Mouse (Mus musculus): ENCODE results near the gene Stard8. TPM values are rescaled to one million over a fixed set of nuclear protein-coding genes. Genes with fewer than 3 reads are reported as not detected.

The Stard8 gene
- polyA plus RNA-seq (2012; rRNA removed), result 2.2 and 2.7 TPM in 2 replicates
- polyA plus RNA-seq (2014; fragmentation: Nextera tagmentation; extraction: Ambion mirVana), result 2.0 TPM in 2 replicates

DNA sequence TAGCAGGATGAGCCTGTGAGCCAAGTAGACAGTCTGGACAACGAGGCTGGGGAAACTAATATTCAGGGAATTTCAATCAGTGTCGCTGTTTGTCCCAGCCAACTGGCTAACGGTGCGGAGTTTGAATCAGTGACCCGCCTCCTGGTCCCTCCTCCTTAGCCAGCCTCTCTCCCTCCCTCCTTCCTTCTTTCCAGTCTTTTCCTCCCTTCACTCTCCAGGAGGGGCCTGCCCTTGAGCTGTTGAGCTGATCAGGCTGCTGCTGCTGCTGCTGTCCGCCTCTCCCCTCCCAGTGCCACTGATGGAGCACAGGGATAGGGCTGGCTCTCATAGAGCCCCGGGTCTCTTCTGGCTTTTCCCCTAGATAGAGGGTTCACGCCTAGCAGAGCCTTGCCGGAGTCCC, at the start of gene Stard8:
TSS of gene Stard8 (plus strand) at position 203 of the 400 bp plus-strand sequence.
- no peak for ATAC-seq (ENCODE audit: insufficient read depth)
- H3K27me3 ChIP-seq (ENCODE audit: control insufficient read depth, insufficient read depth, low read length), result no peaks in the 10 kb centered on the region

DNA sequence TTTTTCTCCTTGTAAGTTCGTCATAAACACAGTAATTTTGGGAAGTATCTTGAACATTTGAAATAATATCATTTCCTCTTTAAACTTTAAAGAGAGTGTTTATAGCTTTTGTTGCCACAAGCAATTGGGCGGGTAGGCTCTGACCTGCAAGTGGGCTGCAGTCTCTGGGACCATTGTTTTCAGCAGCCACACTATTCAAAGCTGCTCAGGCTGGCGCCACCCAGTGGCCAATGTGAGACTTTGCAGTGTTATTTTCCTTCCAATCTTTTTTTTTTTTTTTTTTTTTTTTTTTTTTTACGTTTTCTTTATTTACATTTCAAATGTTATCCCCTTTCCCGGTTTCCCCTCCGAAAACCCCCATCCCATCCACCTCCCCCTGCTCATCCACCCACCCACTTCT, 49.1 kb upstream of the Stard8 start:
- no peaks in the 10 kb centered on the region for H3K9me3 ChIP-seq (ENCODE audit: control insufficient read depth, low read length)
- ATAC-seq (ENCODE audit: insufficient read depth), result no peak
- WGBS (ENCODE audit: insufficient replicate concordance), result 10% methylated on average over 6 of the region's 6 CpGs

More for the DNA sequence above, at the start of gene Stard8:
- H3K4me1 ChIP-seq (replicated peaks; ENCODE audit: control insufficient read depth in 2 of 2, insufficient read depth in 2 of 2, low read length in 1 of 2), result no peaks in the 10 kb centered on the region
- WGBS (ENCODE audit: insufficient replicate concordance), result 60% methylated on average over 9 of the region's 9 CpGs
- no peak for DNase-seq (ENCODE audit: low read depth in 3 of 3, low spot score in 3 of 3)
- H3K36me3 ChIP-seq (replicated peaks; ENCODE audit: control insufficient read depth, insufficient read depth, low read depth), result no peaks in the 10 kb centered on the region
- TF ChIP-seq EP300 (IDR thresholded peaks at IDR 0.05; ENCODE audit: low read depth) (no peak), CTCF (IDR thresholded peaks at IDR 0.05; ENCODE audit: low read depth) (no peak)
- H3K9ac ChIP-seq (replicated peaks), result no peak within 1 kb of the TSS
- H3K27ac ChIP-seq, result no peak within 1 kb of the TSS
- no peaks in the 10 kb centered on the region for H3K9me3 ChIP-seq (ENCODE audit: control insufficient read depth, low read length)
- H3K4me2 ChIP-seq (ENCODE audit: low read depth), result no peak within 1 kb of the TSS
- H3K4me3 ChIP-seq (ENCODE audit: insufficient read depth in 1 of 2, low read depth in 2 of 2, low read length in 2 of 2), result no peak within 1 kb of the TSS

DNA sequence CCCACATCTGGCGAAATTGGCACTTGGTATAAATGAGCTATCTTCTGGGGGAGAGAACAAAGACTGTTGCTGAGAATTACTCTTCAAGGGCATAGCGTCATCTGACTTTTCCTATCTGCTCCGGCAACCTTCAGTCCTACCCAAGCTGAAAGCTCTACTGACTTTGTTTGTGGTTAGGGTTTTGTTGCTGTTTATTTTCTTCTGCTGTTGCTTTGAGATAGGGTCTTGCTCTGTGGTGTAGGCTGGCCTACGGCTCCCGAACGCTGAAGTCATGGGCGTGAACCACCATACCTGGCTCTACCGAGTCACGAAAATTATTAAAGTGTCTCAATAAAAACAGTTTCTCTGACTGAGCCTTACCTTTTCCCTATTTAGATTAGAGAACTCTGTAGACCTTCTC, 44.8 kb upstream of the Stard8 start:
- no peak overlapping the region for H3K9ac ChIP-seq (replicated peaks)
- ATAC-seq (ENCODE audit: insufficient read depth) (peak; percentile 66; the same call in 1 of the 2 replicates), DNase-seq (ENCODE audit: low read depth in 3 of 3, low spot score in 3 of 3) (no peak)
- H3K4me3 ChIP-seq (ENCODE audit: insufficient read depth in 1 of 2, low read depth in 2 of 2, low read length in 2 of 2), result no peak overlapping the region
- peaks cover 0 to 8% of the 10 kb centered on the region in 2 experiments; a peak in 2 of 4 replicates for H3K4me1 ChIP-seq (replicated peaks; ENCODE audit: control insufficient read depth in 2 of 2, insufficient read depth in 2 of 2, low read length in 1 of 2)
- H3K27ac ChIP-seq, result no peak overlapping the region
- no peak overlapping the region for H3K4me2 ChIP-seq (ENCODE audit: low read depth)
- WGBS (ENCODE audit: insufficient replicate concordance), result 50% methylated on average over 9 of the region's 9 CpGs
- H3K36me3 ChIP-seq (replicated peaks; ENCODE audit: control insufficient read depth, insufficient read depth, low read depth), result no peaks in the 10 kb centered on the region
- H3K9me3 ChIP-seq (ENCODE audit: control insufficient read depth, low read length), result no peaks in the 10 kb centered on the region
- no peaks in the 10 kb centered on the region for H3K27me3 ChIP-seq (ENCODE audit: control insufficient read depth, insufficient read depth, low read length)
- TF ChIP-seq EP300 (IDR thresholded peaks at IDR 0.05; ENCODE audit: low read depth), result no peak
- no peak for TF ChIP-seq CTCF (IDR thresholded peaks at IDR 0.05; ENCODE audit: low read depth)

More for the DNA sequence above, 49.1 kb upstream of the Stard8 start:
- no peaks in the 10 kb centered on the region for H3K36me3 ChIP-seq (replicated peaks; ENCODE audit: control insufficient read depth, insufficient read depth, low read depth)
- H3K4me3 ChIP-seq (ENCODE audit: insufficient read depth in 1 of 2, low read depth in 2 of 2, low read length in 2 of 2), result no peak overlapping the region
- H3K4me1 ChIP-seq (replicated peaks; ENCODE audit: control insufficient read depth in 2 of 2, insufficient read depth in 2 of 2, low read length in 1 of 2), result peaks cover 0 to 4% of the 10 kb centered on the region in 2 experiments; a peak in 2 of 4 replicates
- H3K27me3 ChIP-seq (ENCODE audit: control insufficient read depth, insufficient read depth, low read length), result no peaks in the 10 kb centered on the region
- peak; percentile 74 for TF ChIP-seq CTCF (IDR thresholded peaks at IDR 0.05; ENCODE audit: low read depth)
- no peak for TF ChIP-seq EP300 (IDR thresholded peaks at IDR 0.05; ENCODE audit: low read depth)
- H3K27ac ChIP-seq, result no peak overlapping the region
- peak in 1 of 3 experiments; percentile 15 for DNase-seq (ENCODE audit: low read depth in 3 of 3, low spot score in 3 of 3)
- no peak overlapping the region for H3K4me2 ChIP-seq (ENCODE audit: low read depth)
- H3K9ac ChIP-seq (replicated peaks), result no peak overlapping the region

DNA sequence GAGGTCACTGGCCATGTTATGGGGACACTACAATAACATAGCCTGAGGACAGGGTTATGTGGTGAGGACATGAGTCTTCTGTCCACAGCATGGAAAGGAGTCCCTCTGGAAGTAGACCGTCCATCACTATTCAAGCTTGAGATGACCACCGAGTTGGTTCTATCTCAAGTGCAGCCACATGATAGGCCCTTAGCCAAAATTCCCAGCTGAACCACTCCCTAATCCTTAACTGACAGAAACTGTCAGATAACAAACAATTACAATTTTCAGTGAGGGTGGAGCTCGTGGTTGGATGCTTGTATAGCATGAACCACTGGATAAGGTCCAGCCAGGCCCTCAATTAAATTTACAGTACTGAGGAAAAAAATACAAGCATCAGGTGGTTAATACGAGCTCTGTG, 44.0 kb upstream of the Stard8 start:
- no peak for ATAC-seq (ENCODE audit: insufficient read depth)
- H3K4me3 ChIP-seq (ENCODE audit: insufficient read depth in 1 of 2, low read depth in 2 of 2, low read length in 2 of 2), result no peak overlapping the region

DNA sequence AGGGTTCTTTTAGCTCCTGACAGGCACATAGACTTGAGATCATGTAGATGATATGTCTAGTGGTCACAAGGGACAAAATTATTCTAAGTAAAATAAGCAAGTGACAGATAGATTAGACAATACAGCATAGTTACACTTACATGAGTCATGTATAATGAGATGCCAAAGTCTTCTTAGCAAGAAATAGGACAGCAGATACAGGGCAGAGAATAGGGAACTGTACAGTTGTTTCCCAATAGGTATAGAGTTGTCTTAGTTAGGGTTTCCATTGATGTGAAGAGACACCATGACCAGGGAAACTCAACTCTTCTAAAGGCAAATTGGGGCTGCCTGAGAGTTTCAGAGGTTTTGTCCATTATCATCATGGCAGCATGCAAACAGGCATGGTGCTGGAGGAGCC, 39.3 kb upstream of the Stard8 start:
- H3K4me3 ChIP-seq (ENCODE audit: insufficient read depth in 1 of 2, low read depth in 2 of 2, low read length in 2 of 2), result no peak overlapping the region

More for the DNA sequence above, 44.0 kb upstream of the Stard8 start:
- WGBS (ENCODE audit: insufficient replicate concordance), result 25% methylated on average over 4 of the region's 4 CpGs
- H3K36me3 ChIP-seq (replicated peaks; ENCODE audit: control insufficient read depth, insufficient read depth, low read depth), result no peaks in the 10 kb centered on the region
- peaks cover 0 to 8% of the 10 kb centered on the region in 2 experiments; a peak in 2 of 4 replicates for H3K4me1 ChIP-seq (replicated peaks; ENCODE audit: control insufficient read depth in 2 of 2, insufficient read depth in 2 of 2, low read length in 1 of 2)
- H3K27ac ChIP-seq, result no peak overlapping the region
- DNase-seq (ENCODE audit: low read depth in 3 of 3, low spot score in 3 of 3), result no peak
- TF ChIP-seq EP300 (IDR thresholded peaks at IDR 0.05; ENCODE audit: low read depth), result no peak
- no peak for TF ChIP-seq CTCF (IDR thresholded peaks at IDR 0.05; ENCODE audit: low read depth)
- no peak overlapping the region for H3K9ac ChIP-seq (replicated peaks)
- no peaks in the 10 kb centered on the region for H3K9me3 ChIP-seq (ENCODE audit: control insufficient read depth, low read length)
- no peaks in the 10 kb centered on the region for H3K27me3 ChIP-seq (ENCODE audit: control insufficient read depth, insufficient read depth, low read length)
- no peak overlapping the region for H3K4me2 ChIP-seq (ENCODE audit: low read depth)

More for the DNA sequence above, 39.3 kb upstream of the Stard8 start:
- no peak for DNase-seq (ENCODE audit: low read depth in 3 of 3, low spot score in 3 of 3)
- TF ChIP-seq EP300 (IDR thresholded peaks at IDR 0.05; ENCODE audit: low read depth) (no peak), CTCF (IDR thresholded peaks at IDR 0.05; ENCODE audit: low read depth) (no peak)
- H3K4me2 ChIP-seq (ENCODE audit: low read depth), result no peak overlapping the region
- H3K27ac ChIP-seq, result no peak overlapping the region
- peaks cover 0 to 6% of the 10 kb centered on the region in 2 experiments; a peak in 1 of 4 replicates for H3K4me1 ChIP-seq (replicated peaks; ENCODE audit: control insufficient read depth in 2 of 2, insufficient read depth in 2 of 2, low read length in 1 of 2)
- no peaks in the 10 kb centered on the region for H3K27me3 ChIP-seq (ENCODE audit: control insufficient read depth, insufficient read depth, low read length)
- H3K9me3 ChIP-seq (ENCODE audit: control insufficient read depth, low read length), result no peaks in the 10 kb centered on the region
- H3K36me3 ChIP-seq (replicated peaks; ENCODE audit: control insufficient read depth, insufficient read depth, low read depth), result no peaks in the 10 kb centered on the region
- H3K9ac ChIP-seq (replicated peaks), result no peak overlapping the region
- no peak for ATAC-seq (ENCODE audit: insufficient read depth)

Data from liver, embryonic 14.5 days (tissue).